Mouse (Mus musculus) midbrain, embryonic 16.5 days (tissue): Measurements from ENCODE around the gene Gm15517. TPM values are rescaled to one million over a fixed set of nuclear protein-coding genes. Genes with fewer than 3 reads are reported as not detected.

ENCODE experiments used
- ATAC-seq: fragments of 200-750 bp; cut with Nextera tagmentation; 2 replicates; pipeline ENCODE4 v1.8.0; 2017; ENCODE audit warnings: moderate TSS enrichment
- H3K27ac ChIP-seq: fragments of 300-500 bp; sonication (generic); 2 replicates; pipeline ENCODE4 v1.5.1; 2014; ENCODE audit warnings: mild to moderate bottlenecking, low read length, mixed read lengths
- H3K27me3 ChIP-seq: fragments of 300-500 bp; sonication (generic); 2 replicates; pipeline ENCODE4 v1.6.1; 2014; ENCODE audit warnings: low read depth, low read length, mixed read lengths; ENCODE audit not compliant: control insufficient read depth, insufficient read depth
- H3K36me3 ChIP-seq: fragments of 300-500 bp; sonication (generic); 2 replicates; pipeline ENCODE4 v1.6.1; 2014; ENCODE audit warnings: mild to moderate bottlenecking, low read length, moderate library complexity, mixed read lengths; ENCODE audit not compliant: control insufficient read depth, insufficient read depth
- H3K4me1 ChIP-seq: fragments of 300-500 bp; sonication (generic); 2 replicates; pipeline ENCODE4 v1.6.1; 2014; ENCODE audit warnings: mild to moderate bottlenecking, low read length, mixed read lengths; ENCODE audit not compliant: control insufficient read depth, insufficient read depth
- H3K4me2 ChIP-seq: fragments of 300-500 bp; sonication (generic); 2 replicates; pipeline ENCODE4 v1.6.1; 2014; ENCODE audit warnings: mild to moderate bottlenecking, low read length, mixed read lengths
- H3K4me3 ChIP-seq: fragments of 300-500 bp; sonication (generic); 2 replicates; pipeline ENCODE4 v1.5.1; 2014; ENCODE audit warnings: low read depth, mild to moderate bottlenecking, low read length, moderate library complexity, mixed read lengths
- H3K9ac ChIP-seq: fragments of 300-500 bp; sonication (generic); 2 replicates; pipeline ENCODE4 v1.6.1; 2014; ENCODE audit warnings: low read depth, low read length, mixed read lengths
- H3K9me3 ChIP-seq: fragments of 300-500 bp; sonication (generic); replicated peaks from 2 replicates; pipeline ENCODE4 v1.6.1; 2014; ENCODE audit warnings: mild to moderate bottlenecking, low read length, mixed read lengths; ENCODE audit not compliant: control insufficient read depth, poor library complexity, severe bottlenecking
- WGBS: fragments of 180-500 bp; shearing (Covaris S2); extraction: QIAGEN DNeasy Blood & Tissue Kit; methylation state at CpG from one replicate; pipeline ENCODE4 v1.1.7; 2014; 5-methylcytosine and 5-hydroxymethylcytosine counted together
- polyA plus RNA-seq: library from polyadenylated mRNA; unstranded; fragments of >200 nt; fragmentation: Nextera tagmentation; extraction: Ambion mirVana; gene quantifications from 2 replicates; pipeline ENCODE4 v1.2.1, GENCODE M21; 2015

Gene Gm15517
- polyA plus RNA-seq, 1 experiment from 2014 or later = not detected

GRCm38 (mm10) chr7:44257278-44257677 lies 4.0 kb upstream of the Gm15517 start, which contains the start of gene Acp4:
Gene Acp4, minus strand, starts transcription at chr7:44257378.
- Histone ChIP-seq H3K4me2 (no peak within 1 kb of the TSS), H3K27me3 (no peaks in the 10 kb centered on the region), H3K4me3 (no peak within 1 kb of the TSS), H3K9me3 (no peaks in the 10 kb centered on the region), H3K36me3 (peaks cover 7% of the 10 kb centered on the region; the same call in 1 of the 2 replicates), H3K27ac (no peak within 1 kb of the TSS), H3K9ac (no peak within 1 kb of the TSS), H3K4me1 (no peaks in the 10 kb centered on the region)
- ATAC-seq = no peak
- WGBS = 77% methylated on average over 4 of the region's 4 CpGs

DNA sequence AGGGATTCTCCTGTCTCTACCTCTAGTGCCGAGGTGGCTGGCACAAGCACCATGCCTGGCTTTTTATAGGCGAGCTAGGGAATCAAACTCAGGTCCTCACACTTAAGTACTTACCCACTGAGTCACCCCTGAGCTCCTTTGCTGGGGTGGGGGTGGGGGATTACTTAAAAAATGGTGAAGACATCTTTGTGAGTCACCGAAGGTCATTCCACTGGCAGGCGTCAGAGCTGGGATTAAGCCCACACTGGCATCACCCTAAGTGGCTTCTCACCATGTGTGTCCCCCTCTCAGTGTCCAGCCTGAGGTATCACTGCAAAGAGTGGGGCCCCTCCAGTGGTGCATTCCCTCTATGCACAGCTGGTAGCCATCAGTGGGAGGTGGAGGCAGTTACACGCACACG lies 837 bp upstream of the Gm15517 start:
- H3K9me3 ChIP-seq = no peaks in the 10 kb centered on the region
- no peak overlapping the region for H3K4me3 ChIP-seq
- no peak overlapping the region for H3K9ac ChIP-seq
- WGBS = 71% methylated on average over 6 of the region's 6 CpGs
- no peak overlapping the region for H3K27ac ChIP-seq
- H3K36me3 ChIP-seq = no peaks in the 10 kb centered on the region; the same call in 1 of the 2 replicates
- no peak for ATAC-seq
- no peaks in the 10 kb centered on the region for H3K27me3 ChIP-seq
- H3K4me2 ChIP-seq = no peak overlapping the region
- no peaks in the 10 kb centered on the region for H3K4me1 ChIP-seq

DNA sequence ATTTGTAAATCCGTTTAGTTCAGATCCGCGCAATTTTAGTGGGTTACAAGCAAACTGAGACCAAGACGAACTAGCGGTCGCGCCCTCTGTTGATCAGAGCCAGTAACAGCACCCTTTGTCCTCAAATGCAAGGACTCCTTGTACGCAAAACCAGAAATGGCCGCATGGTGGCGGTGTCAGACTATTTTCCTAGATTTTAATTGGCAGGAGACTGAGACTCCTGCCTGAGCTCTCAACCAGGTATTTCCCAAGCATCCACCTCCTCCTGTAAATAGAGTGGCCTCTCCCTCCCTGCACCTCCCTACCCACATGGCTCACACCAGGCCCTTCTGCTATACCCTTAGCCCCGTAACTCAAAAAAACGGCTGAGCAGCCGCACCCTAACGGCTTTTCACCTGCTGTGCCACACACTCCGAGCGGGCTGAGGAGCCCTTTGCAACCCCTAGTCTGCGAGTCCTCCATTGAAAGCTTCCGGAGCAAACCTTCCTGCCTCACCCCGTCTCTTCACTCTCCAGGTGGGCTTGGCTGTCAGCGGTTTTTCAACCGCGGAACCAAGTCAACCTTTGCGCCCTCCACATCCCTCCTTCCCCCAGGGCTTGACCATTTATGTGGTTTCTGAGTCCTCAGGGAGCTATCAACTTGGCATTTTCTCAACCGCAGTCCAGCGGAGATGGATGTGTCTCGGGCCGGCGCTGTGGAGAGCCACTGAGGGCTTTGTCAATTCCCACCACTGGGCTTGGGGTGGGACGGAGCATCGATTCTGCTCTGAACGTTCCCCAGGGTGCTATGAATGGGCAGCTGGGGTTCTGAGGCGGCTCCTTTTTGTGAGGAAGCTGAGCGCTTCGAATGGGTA lies 1.8 kb downstream of the Gm15517 start:
- Histone ChIP-seq H3K4me2 (peak overlapping the region; percentile 62), H3K36me3 (no peaks in the 10 kb centered on the region), H3K9me3 (no peaks in the 10 kb centered on the region), H3K4me3 (peak overlapping the region; percentile 35), H3K9ac (peak overlapping the region; percentile 66), H3K27me3 (no peaks in the 10 kb centered on the region), H3K27ac (peak overlapping the region; percentile 67), H3K4me1 (no peaks in the 10 kb centered on the region)
- WGBS = 2% methylated on average over 34 of the region's 34 CpGs
- ATAC-seq = peak; percentile 89

DNA sequence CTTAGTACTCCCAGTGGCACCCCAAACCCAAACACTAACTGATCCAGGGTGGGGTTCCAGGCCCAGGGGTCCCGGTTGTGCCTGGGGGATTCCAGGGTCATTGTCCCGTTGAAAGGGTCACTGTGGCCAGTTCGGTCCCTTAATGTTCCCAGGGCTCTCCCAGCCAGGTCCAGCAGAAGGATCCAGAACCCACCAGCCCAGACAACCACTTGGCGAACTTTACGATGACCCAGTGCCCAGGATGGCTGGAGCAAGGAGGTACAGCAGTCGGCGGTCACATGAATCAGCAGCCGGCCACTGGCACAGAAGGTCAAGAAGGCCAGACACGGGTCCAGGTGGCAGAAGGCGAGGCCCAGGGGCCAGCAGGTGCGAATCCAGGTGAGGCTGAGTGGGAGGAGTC lies 6.9 kb downstream of the Gm15517 start:
- WGBS = 83% methylated on average over 11 of the region's 11 CpGs
- no peak for ATAC-seq
- Histone ChIP-seq H3K27ac (no peak overlapping the region), H3K4me3 (no peak overlapping the region), H3K27me3 (no peaks in the 10 kb centered on the region), H3K4me1 (no peaks in the 10 kb centered on the region), H3K9me3 (no peaks in the 10 kb centered on the region), H3K9ac (no peak overlapping the region), H3K36me3 (no peaks in the 10 kb centered on the region), H3K4me2 (no peak overlapping the region)

GRCm38 (mm10) chr7:44269397-44269796 lies 8.2 kb downstream of the Gm15517 start:
- Histone ChIP-seq H3K9me3 (no peaks in the 10 kb centered on the region), H3K4me1 (no peaks in the 10 kb centered on the region), H3K27ac (no peak overlapping the region), H3K36me3 (no peaks in the 10 kb centered on the region), H3K9ac (no peak overlapping the region), H3K4me3 (no peak overlapping the region), H3K27me3 (no peaks in the 10 kb centered on the region), H3K4me2 (no peak overlapping the region)
- 96% methylated on average over 2 of the region's 2 CpGs for WGBS
- ATAC-seq = no peak

DNA sequence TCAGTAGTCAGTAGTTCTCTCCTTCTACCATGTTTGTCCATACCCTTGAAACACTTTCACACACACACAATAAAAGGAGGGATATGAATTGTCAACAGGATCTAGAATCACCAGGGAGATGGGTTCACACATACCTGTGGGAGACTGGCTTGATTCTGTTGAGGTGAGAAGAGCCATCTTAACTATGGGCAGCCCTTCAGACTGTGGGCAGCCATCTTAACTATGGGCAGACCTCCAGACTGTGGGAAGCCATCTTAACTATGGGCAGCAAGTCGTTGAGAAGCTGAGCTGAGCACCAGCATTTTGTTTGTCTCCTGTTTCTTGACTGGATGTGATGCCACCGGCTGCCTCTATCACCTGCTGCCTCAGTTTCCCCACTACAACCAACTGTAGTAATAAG lies 10.1 kb downstream of the Gm15517 start:
- Histone ChIP-seq H3K9ac (no peak overlapping the region), H3K27ac (no peak overlapping the region), H3K4me2 (no peak overlapping the region), H3K4me3 (no peak overlapping the region), H3K4me1 (no peaks in the 10 kb centered on the region), H3K27me3 (no peaks in the 10 kb centered on the region), H3K9me3 (no peaks in the 10 kb centered on the region), H3K36me3 (no peaks in the 10 kb centered on the region)
- WGBS = 70% methylated on average over 2 of the region's 2 CpGs
- ATAC-seq = 0 out of 2 replicates have a peak, but pooled peaks have one; percentile 61

- Histone ChIP-seq H3K4me2 (no peak overlapping the region), H3K27me3 (no peaks in the 10 kb centered on the region), H3K9me3 (no peaks in the 10 kb centered on the region), H3K9ac (no peak overlapping the region), H3K36me3 (no peaks in the 10 kb centered on the region), H3K4me1 (no peaks in the 10 kb centered on the region), H3K27ac (no peak overlapping the region), H3K4me3 (no peak overlapping the region)
- ATAC-seq = no peak
- 88% methylated on average over 7 of the region's 7 CpGs for WGBS
Measured at GRCm38 (mm10) chr7:44272546-44272945, 11.3 kb downstream of the Gm15517 start.

DNA sequence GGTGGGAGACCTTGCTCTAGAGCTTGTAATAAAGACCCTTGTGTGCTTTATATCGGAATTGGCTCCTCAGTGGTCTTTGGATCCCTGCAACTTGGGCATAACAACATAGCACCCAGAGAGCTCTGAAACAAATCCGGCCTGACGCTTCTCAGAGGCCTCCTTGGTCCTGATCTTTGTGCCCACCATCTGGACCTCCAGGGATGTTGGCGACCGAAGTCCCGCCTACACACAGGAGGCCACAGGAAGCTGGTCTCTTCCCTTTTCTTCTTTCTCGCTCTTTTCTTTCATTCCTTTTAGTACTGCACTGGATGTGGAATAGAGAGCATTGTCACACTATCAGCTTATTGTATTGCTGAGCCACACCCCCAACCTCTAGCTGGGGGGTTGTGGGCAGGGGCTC lies 12.2 kb downstream of the Gm15517 start:
- Histone ChIP-seq H3K9ac (no peak overlapping the region), H3K4me2 (no peak overlapping the region), H3K27ac (no peak overlapping the region), H3K9me3 (no peaks in the 10 kb centered on the region), H3K36me3 (no peaks in the 10 kb centered on the region), H3K4me3 (no peak overlapping the region), H3K27me3 (no peaks in the 10 kb centered on the region), H3K4me1 (no peaks in the 10 kb centered on the region)
- no peak for ATAC-seq
- 60% methylated on average over 7 of the region's 7 CpGs for WGBS

DNA sequence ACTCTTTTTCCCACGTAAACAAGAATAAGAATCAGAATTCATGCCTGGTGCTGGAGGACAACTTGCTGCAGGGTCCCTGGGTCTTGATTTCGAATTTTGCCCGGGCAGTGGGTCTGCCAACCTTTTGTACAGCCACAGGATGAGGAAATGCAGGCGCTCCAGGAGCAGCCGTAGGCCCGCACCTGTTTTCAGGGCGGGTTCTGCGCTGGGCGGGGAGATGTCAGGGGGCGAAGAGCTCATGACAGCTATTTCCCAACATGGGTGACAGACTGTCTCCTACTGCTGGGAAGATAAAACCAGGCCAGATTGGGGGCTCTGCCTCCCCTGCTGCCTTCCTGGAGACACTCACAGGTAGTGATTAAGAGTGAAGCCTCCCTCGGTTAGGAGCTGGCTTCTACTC lies 12.8 kb downstream of the Gm15517 start:
- Histone ChIP-seq H3K9ac (no peak overlapping the region), H3K9me3 (no peaks in the 10 kb centered on the region), H3K4me3 (no peak overlapping the region), H3K36me3 (no peaks in the 10 kb centered on the region), H3K4me1 (no peaks in the 10 kb centered on the region), H3K27ac (no peak overlapping the region), H3K4me2 (no peak overlapping the region), H3K27me3 (no peaks in the 10 kb centered on the region)
- ATAC-seq = no peak
- 43% methylated on average over 11 of the region's 11 CpGs for WGBS
